Mouse (Mus musculus): ENCODE data around the gene Cyp19a1. TPM values are rescaled to one million over a fixed set of nuclear protein-coding genes. Genes with fewer than 3 reads are reported as not detected.
A peak's percentile ranks its signal among the peaks of the same experiment; 100 is the strongest.

Gene Cyp19a1
- polyA plus RNA-seq, 1 experiment from 2014 or later = not detected

- WGBS = 44% methylated on average over 4 of the region's 4 CpGs
- H3K4me2 ChIP-seq = no peak overlapping the region
- H3K9ac ChIP-seq = no peak overlapping the region
- H3K4me3 ChIP-seq = no peak overlapping the region
- H3K4me1 ChIP-seq (replicated peaks) = no peaks in the 10 kb centered on the region
- H3K36me3 ChIP-seq = no peaks in the 10 kb centered on the region
- no peak for ATAC-seq (ENCODE audit: low FRiP score)
- H3K9me3 ChIP-seq = no peaks in the 10 kb centered on the region
- no peak overlapping the region for H3K27ac ChIP-seq
- H3K27me3 ChIP-seq = no peaks in the 10 kb centered on the region
These were observed 3.2 kb downstream of the Cyp19a1 start for GRCm38 (mm10) chr9:54264754-54265153.

- H3K27me3 ChIP-seq = no peaks in the 10 kb centered on the region
- H3K9me3 ChIP-seq = no peaks in the 10 kb centered on the region
- no peak overlapping the region for H3K4me2 ChIP-seq
- H3K27ac ChIP-seq = peak overlapping the region; percentile 41
- no peak overlapping the region for H3K9ac ChIP-seq
- no peaks in the 10 kb centered on the region for H3K36me3 ChIP-seq
- WGBS = 60% methylated on average over 3 of the region's 3 CpGs
- H3K4me3 ChIP-seq = no peak overlapping the region
- ATAC-seq (ENCODE audit: low FRiP score) = no peak
- H3K4me1 ChIP-seq (replicated peaks) = peaks cover 9% of the 10 kb centered on the region
These were observed 22.8 kb downstream of the Cyp19a1 start for GRCm38 (mm10) chr9:54244869-54245665.

GRCm38 (mm10) chr9:54227580-54227979 is 40.3 kb downstream of the Cyp19a1 start:
- no peaks in the 10 kb centered on the region for H3K9me3 ChIP-seq
- no peaks in the 10 kb centered on the region for H3K27me3 ChIP-seq
- 63% methylated on average over 6 of the region's 6 CpGs for WGBS
- H3K27ac ChIP-seq = no peak overlapping the region
- H3K4me2 ChIP-seq = no peak overlapping the region
- H3K36me3 ChIP-seq = no peaks in the 10 kb centered on the region
- no peak for ATAC-seq (ENCODE audit: low FRiP score)
- H3K4me3 ChIP-seq = no peak overlapping the region
- no peaks in the 10 kb centered on the region for H3K4me1 ChIP-seq (replicated peaks)
- H3K9ac ChIP-seq = no peak overlapping the region

- H3K36me3 ChIP-seq = no peaks in the 10 kb centered on the region
- H3K9ac ChIP-seq = no peak overlapping the region
- H3K9me3 ChIP-seq = no peaks in the 10 kb centered on the region
- no peaks in the 10 kb centered on the region for H3K4me1 ChIP-seq (replicated peaks)
- no peak overlapping the region for H3K4me3 ChIP-seq
- no peaks in the 10 kb centered on the region for H3K27me3 ChIP-seq
- 50% methylated on average over 5 of the region's 5 CpGs for WGBS
- no peak overlapping the region for H3K27ac ChIP-seq
- ATAC-seq (ENCODE audit: low FRiP score) = no peak
- H3K4me2 ChIP-seq = no peak overlapping the region
These were observed 51.4 kb downstream of the Cyp19a1 start for GRCm38 (mm10) chr9:54216511-54216910.

DNA sequence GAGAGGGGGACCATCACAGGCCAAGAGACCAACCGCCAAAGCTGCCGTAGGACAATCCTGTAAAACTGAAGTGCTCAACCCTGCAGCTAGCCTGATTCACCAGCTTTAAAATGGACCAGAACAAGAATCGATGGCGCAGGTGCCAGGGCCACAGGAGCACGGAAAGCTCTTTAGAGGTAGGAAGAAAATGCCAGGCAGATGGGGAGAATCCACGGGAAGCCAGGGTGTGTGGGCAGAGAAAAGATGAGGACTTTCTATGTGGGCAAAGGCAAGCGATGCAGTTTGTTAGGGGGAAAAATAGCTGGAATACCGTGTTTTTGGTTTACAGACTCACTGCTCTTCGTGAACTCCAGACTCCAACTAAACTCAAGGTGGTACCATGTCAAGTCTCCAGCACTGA is 53.0 kb downstream of the Cyp19a1 start:
- no peaks in the 10 kb centered on the region for H3K27me3 ChIP-seq
- ATAC-seq (ENCODE audit: low FRiP score) = no peak

GRCm38 (mm10) chr9:54194790-54195189 is 73.1 kb downstream of the Cyp19a1 start:
- no peak overlapping the region for H3K4me3 ChIP-seq

More for the DNA sequence above, 53.0 kb downstream of the Cyp19a1 start:
- H3K27ac ChIP-seq = no peak overlapping the region
- no peak overlapping the region for H3K9ac ChIP-seq
- H3K4me1 ChIP-seq (replicated peaks) = no peaks in the 10 kb centered on the region
- no peak overlapping the region for H3K4me2 ChIP-seq
- no peaks in the 10 kb centered on the region for H3K9me3 ChIP-seq
- 93% methylated on average over 9 of the region's 9 CpGs for WGBS
- no peaks in the 10 kb centered on the region for H3K36me3 ChIP-seq
- no peak overlapping the region for H3K4me3 ChIP-seq

DNA sequence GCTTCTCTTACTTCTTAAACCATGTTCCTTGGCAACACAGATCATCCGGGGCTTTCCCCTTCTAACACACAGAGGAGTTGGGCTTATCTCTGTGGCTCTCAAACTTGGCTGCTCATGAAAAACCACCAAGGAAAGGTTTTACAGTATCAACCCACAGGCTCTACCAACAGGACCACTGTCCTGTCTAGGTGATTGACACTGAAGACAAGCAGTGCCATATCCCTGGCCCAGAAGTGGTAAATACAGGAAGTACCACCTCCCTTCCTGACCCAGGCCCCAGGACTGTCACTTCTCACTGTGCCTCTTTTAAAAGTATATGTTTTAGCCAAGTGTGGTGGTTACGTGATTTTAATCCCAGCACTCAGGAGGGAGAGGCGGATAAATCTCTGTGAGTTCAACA is 76.5 kb downstream of the Cyp19a1 start:
- WGBS = 86% methylated on average over 3 of the region's 3 CpGs
- H3K27ac ChIP-seq = no peak overlapping the region
- H3K27me3 ChIP-seq = no peaks in the 10 kb centered on the region
- no peak for ATAC-seq (ENCODE audit: low FRiP score)
- no peaks in the 10 kb centered on the region for H3K4me1 ChIP-seq (replicated peaks)
- no peak overlapping the region for H3K9ac ChIP-seq
- H3K4me3 ChIP-seq = no peak overlapping the region
- H3K36me3 ChIP-seq = no peaks in the 10 kb centered on the region
- H3K4me2 ChIP-seq = no peak overlapping the region
- H3K9me3 ChIP-seq = no peaks in the 10 kb centered on the region

More at GRCm38 (mm10) chr9:54194790-54195189, 73.1 kb downstream of the Cyp19a1 start:
- 77% methylated on average over 5 of the region's 5 CpGs for WGBS
- Histone ChIP-seq H3K27me3 (no peaks in the 10 kb centered on the region), H3K4me1 (replicated peaks) (no peaks in the 10 kb centered on the region), H3K9me3 (no peaks in the 10 kb centered on the region), H3K4me2 (no peak overlapping the region), H3K27ac (no peak overlapping the region), H3K36me3 (no peaks in the 10 kb centered on the region), H3K9ac (no peak overlapping the region)
- ATAC-seq (ENCODE audit: low FRiP score) = no peak

GRCm38 (mm10) chr9:54182484-54182883 is 85.4 kb downstream of the Cyp19a1 start:
- no peaks in the 10 kb centered on the region for H3K4me1 ChIP-seq (replicated peaks)
- no peaks in the 10 kb centered on the region for H3K27me3 ChIP-seq
- H3K27ac ChIP-seq = no peak overlapping the region
- no peaks in the 10 kb centered on the region for H3K9me3 ChIP-seq
- H3K36me3 ChIP-seq = no peaks in the 10 kb centered on the region
- no peak overlapping the region for H3K4me3 ChIP-seq
- 89% methylated on average over 7 of the region's 7 CpGs for WGBS
- H3K4me2 ChIP-seq = no peak overlapping the region
- H3K9ac ChIP-seq = no peak overlapping the region
- ATAC-seq (ENCODE audit: low FRiP score) = no peak

DNA sequence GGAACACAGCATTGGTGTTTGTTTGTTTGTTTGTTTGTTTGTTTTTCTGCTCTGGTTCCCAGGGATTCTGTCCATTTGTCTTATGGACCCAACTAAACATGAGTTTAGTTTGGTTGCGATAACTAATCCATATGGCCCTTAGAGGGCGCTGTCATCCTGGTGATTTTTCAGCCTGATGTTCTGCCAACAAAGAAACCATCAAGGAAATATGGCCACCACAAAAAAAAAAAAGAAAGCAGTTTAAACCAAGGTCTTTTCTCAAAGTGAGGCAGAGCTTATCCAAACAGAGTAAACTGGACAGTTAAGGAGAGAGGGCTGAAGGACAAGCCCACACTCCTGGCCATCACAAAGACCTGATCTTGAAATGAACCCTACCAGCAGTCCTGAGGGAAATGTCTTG is 86.6 kb downstream of the Cyp19a1 start:
- H3K4me2 ChIP-seq = no peak overlapping the region
- no peaks in the 10 kb centered on the region for H3K4me1 ChIP-seq (replicated peaks)
- WGBS = 19% methylated on average over 2 of the region's 2 CpGs

DNA sequence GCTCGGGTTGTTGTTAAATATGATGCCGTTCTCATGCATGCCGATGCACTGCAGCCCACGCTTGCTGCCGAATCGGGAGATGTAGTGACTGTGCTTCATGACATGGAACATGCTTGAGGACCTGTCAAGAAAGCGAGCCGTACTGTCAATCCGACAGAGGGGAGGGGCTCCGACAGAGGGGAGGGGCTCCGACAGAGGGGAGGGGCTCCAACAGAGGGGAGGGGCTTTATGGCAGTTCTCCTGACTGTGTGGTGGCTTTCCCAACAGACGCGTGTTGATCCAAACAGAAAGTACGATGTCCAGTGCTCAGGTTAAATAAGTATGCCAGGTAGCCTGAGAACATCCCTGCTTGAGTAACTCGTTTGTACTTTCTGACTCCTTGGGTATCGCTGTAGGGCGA is 87.7 kb downstream of the Cyp19a1 start:
- Histone ChIP-seq H3K9ac (no peak overlapping the region), H3K36me3 (no peaks in the 10 kb centered on the region), H3K27ac (no peak overlapping the region), H3K4me2 (no peak overlapping the region), H3K27me3 (no peaks in the 10 kb centered on the region), H3K4me3 (no peak overlapping the region), H3K4me1 (replicated peaks) (no peaks in the 10 kb centered on the region), H3K9me3 (no peaks in the 10 kb centered on the region)
- ATAC-seq (ENCODE audit: low FRiP score) = no peak
- 78% methylated on average over 17 of the region's 17 CpGs for WGBS

More for the DNA sequence above, 86.6 kb downstream of the Cyp19a1 start:
- Histone ChIP-seq H3K27ac (no peak overlapping the region), H3K9me3 (no peaks in the 10 kb centered on the region), H3K9ac (no peak overlapping the region), H3K27me3 (no peaks in the 10 kb centered on the region), H3K36me3 (no peaks in the 10 kb centered on the region), H3K4me3 (no peak overlapping the region)
- ATAC-seq (ENCODE audit: low FRiP score) = no peak

- H3K4me1 ChIP-seq (replicated peaks) = no peaks in the 10 kb centered on the region
- no peaks in the 10 kb centered on the region for H3K27me3 ChIP-seq
- no peaks in the 10 kb centered on the region for H3K9me3 ChIP-seq
- no peak overlapping the region for H3K27ac ChIP-seq
- H3K9ac ChIP-seq = no peak overlapping the region
- H3K36me3 ChIP-seq = no peaks in the 10 kb centered on the region
- no peak overlapping the region for H3K4me2 ChIP-seq
- H3K4me3 ChIP-seq = no peak overlapping the region
- 49% methylated on average over 5 of the region's 5 CpGs for WGBS
- peak; percentile 32; the same call in 1 of the 2 replicates for ATAC-seq (ENCODE audit: low FRiP score)
These were observed 98.4 kb downstream of the Cyp19a1 start for GRCm38 (mm10) chr9:54169489-54169888.

DNA sequence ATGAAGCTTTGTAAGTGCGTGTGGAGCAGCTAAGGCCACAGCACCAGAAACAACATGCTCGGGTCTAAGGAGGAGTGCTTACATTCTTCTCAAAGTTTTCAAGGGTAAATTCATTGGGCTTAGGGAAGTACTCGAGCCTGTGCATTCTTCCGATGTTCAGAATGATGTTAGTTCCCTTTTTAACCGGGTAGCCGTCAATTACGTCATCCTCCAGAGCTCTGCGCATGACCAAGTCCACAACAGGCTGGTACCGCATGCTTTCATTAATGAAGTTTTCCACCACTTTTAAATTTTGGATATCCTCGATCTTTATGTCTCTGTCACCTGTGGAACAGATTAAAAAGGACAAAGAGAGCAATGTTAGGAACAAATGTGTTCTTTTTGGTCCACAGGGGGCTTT is 99.5 kb downstream of the Cyp19a1 start:
- no peak overlapping the region for H3K9ac ChIP-seq
- no peak overlapping the region for H3K4me2 ChIP-seq
- no peak overlapping the region for H3K27ac ChIP-seq
- H3K27me3 ChIP-seq = no peaks in the 10 kb centered on the region
- no peaks in the 10 kb centered on the region for H3K36me3 ChIP-seq
- 91% methylated on average over 10 of the region's 10 CpGs for WGBS
- H3K4me3 ChIP-seq = no peak overlapping the region
- H3K9me3 ChIP-seq = no peaks in the 10 kb centered on the region
- ATAC-seq (ENCODE audit: low FRiP score) = no peak
- H3K4me1 ChIP-seq (replicated peaks) = no peaks in the 10 kb centered on the region

GRCm38 (mm10) chr9:54163117-54163516 is 104.8 kb downstream of the Cyp19a1 start:
- Histone ChIP-seq H3K27ac (no peak overlapping the region), H3K36me3 (no peaks in the 10 kb centered on the region), H3K4me1 (replicated peaks) (no peaks in the 10 kb centered on the region), H3K27me3 (no peaks in the 10 kb centered on the region), H3K9ac (no peak overlapping the region), H3K9me3 (peaks cover 8% of the 10 kb centered on the region; the same call in 1 of the 2 replicates), H3K4me3 (no peak overlapping the region), H3K4me2 (no peak overlapping the region)
- 79% methylated on average over 5 of the region's 5 CpGs for WGBS
- no peak for ATAC-seq (ENCODE audit: low FRiP score)
